Mouse (Mus musculus) liver, postnatal 0 days (tissue): ENCODE results near the gene Rtcb.

Experiments used
- CTCF ChIP-seq: sonication (generic); IDR thresholded peaks from 2 replicates; pipeline ENCODE4 v1.5.1; 2016; ENCODE audit warnings: antibody characterized with exemption, low read depth
- EP300 ChIP-seq: IDR thresholded peaks from 2 replicates; pipeline ENCODE4 v1.6.1; 2016; ENCODE audit warnings: antibody characterized with exemption, low read depth, mild to moderate bottlenecking

GRCm38 (mm10) chr10:85929962-85930361, 27.7 kb downstream of the Rtcb start:
- no peak for TF ChIP-seq CTCF
- TF ChIP-seq EP300, result no peak
